Mouse (Mus musculus) c-Kit-positive CD71-positive TER-119-positive erythroid progenitor cells, embryonic 14.5 days (primary cell): ENCODE results near the gene Ripply3.

ENCODE experiments used
- DNase-seq: peaks from one replicate; pipeline ENCODE4 v3.0.0-alpha.2; 2013; ENCODE audit warnings: low spot score

The Ripply3 gene

GRCm38 (mm10) chr16:94327781-94328711, at the start of gene Ripply3:
TSS of gene Ripply3 (plus strand) at chr16:94328420.
- no peak for DNase-seq

GRCm38 (mm10) chr16:94283972-94284371, 44.2 kb upstream of the Ripply3 start:
- no peak for DNase-seq

- DNase-seq: no peak
These were observed 40.4 kb upstream of the Ripply3 start for GRCm38 (mm10) chr16:94287826-94288225.

- DNase-seq: no peak
These were observed 38.8 kb upstream of the Ripply3 start for GRCm38 (mm10) chr16:94289138-94290072.

GRCm38 (mm10) chr16:94290073-94290999, 37.9 kb upstream of the Ripply3 start:
- peak; percentile 47 for DNase-seq

GRCm38 (mm10) chr16:94291141-94291540, 37.1 kb upstream of the Ripply3 start:
- DNase-seq: no peak

GRCm38 (mm10) chr16:94298081-94298480, 30.1 kb upstream of the Ripply3 start:
- no peak for DNase-seq

- no peak for DNase-seq
These were observed 29.0 kb upstream of the Ripply3 start for GRCm38 (mm10) chr16:94299210-94299609.

GRCm38 (mm10) chr16:94301194-94301593, 27.0 kb upstream of the Ripply3 start:
- DNase-seq: no peak

- no peak for DNase-seq
These were observed 26.5 kb upstream of the Ripply3 start for GRCm38 (mm10) chr16:94301696-94302095.

GRCm38 (mm10) chr16:94302274-94303202, 25.7 kb upstream of the Ripply3 start:
- no peak for DNase-seq

GRCm38 (mm10) chr16:94303203-94303535, 25.1 kb upstream of the Ripply3 start:
- DNase-seq: no peak

- DNase-seq: no peak
These were observed 20.7 kb upstream of the Ripply3 start for GRCm38 (mm10) chr16:94307526-94307925.

- DNase-seq: no peak
These were observed 20.3 kb upstream of the Ripply3 start for GRCm38 (mm10) chr16:94307942-94308341.

- no peak for DNase-seq
These were observed 19.2 kb upstream of the Ripply3 start for GRCm38 (mm10) chr16:94309025-94309424.

GRCm38 (mm10) chr16:94311416-94311815, 16.8 kb upstream of the Ripply3 start:
- no peak for DNase-seq

- no peak for DNase-seq
These were observed 16.3 kb upstream of the Ripply3 start for GRCm38 (mm10) chr16:94311931-94312330.

- peak; percentile 86 for DNase-seq
These were observed 15.5 kb upstream of the Ripply3 start for GRCm38 (mm10) chr16:94312663-94313228.

- DNase-seq: peak; percentile 94
These were observed 14.8 kb upstream of the Ripply3 start, which contains the start of gene Hlcs for GRCm38 (mm10) chr16:94313229-94314030. TSS of gene Hlcs (minus strand) at chr16:94313571.
